Mouse (Mus musculus): Measurements from ENCODE around the gene Lekr1.

Gene Lekr1

GRCm38 (mm10) chr3:65871609-65872272, 205.7 kb downstream of the Lekr1 start:
- DNase-seq (ENCODE audit: low read depth, low spot score), result no peak

GRCm38 (mm10) chr3:65873093-65873830, 207.2 kb downstream of the Lekr1 start:
- no peak for DNase-seq (ENCODE audit: low read depth, low spot score)

Measured in CD4-positive, CD25-positive, alpha-beta regulatory T cell, adult 2 months (primary cell).